Mouse (Mus musculus) spleen, adult 12 weeks (tissue): ENCODE results near the gene Tnrc6b.
A peak's percentile ranks its signal among the peaks of the same experiment; 100 is the strongest.

ENCODE experiments used
- DNase-seq: peaks from one replicate; pipeline ENCODE4 v3.0.0; 2022; ENCODE audit warnings: low spot score

Tnrc6b gene

DNA sequence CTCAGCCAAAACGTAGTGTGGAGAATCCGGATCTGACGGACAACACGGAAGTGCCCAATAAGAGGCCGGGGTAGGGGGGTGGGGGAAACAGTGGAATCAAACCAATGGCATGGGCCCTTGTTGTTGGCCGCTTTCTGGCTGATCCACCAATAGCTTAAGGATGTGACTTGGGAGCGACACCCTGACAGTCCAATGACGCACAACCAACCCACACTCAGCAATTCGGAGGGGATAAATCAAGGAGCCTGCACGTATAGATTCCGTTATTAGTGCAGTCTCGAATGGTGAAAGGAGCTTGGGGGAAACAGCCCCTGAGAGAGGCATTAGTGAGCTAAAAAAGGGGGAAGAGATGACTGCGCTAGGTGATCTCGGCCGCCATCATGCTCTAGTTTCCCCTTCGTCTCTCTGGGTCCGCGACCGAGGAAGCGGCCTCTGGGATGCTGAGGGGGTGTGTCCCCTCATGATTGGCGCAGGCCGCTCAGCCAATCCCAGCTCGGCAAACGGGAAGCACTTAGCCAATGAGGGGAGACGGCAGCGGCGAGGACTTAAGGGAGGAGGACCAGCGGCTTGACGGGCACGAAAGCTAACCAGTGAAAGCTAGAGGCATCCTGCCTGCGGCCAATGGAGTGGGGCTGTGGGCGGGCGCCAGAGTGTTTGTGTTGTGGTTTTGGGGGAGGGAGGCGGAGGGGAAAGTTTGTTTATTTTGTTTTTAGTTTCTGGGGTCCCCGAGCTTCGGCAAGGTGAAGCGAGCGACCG is at the start of gene Tnrc6b:
Gene Tnrc6b (plus strand): TSS at position 706 of the 756 bp plus-strand sequence.
- DNase-seq: peak; percentile 97

DNA sequence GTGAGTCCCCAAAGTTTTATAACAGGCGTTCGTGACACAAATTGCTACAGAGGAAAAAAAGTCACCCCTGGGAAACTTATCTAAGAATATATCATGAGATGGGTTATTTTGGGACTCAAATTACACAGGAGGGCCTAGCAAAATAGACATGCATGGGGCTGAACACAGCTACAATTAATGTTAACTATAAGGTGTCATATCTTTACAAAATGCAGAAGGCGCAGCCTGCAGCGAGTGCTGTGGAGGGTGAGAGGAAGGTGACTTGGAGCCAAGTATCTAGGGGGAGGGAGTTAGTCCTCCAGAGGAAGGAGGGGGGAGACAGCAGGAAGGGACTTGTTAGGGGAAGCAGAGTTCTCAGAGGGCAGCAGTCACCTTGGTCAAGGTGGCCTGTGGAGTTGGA is 46.7 kb upstream of the Tnrc6b start:
- DNase-seq: no peak

- peak; percentile 37 for DNase-seq
Measured at GRCm38 (mm10) chr15:80671295-80672252, 39.5 kb upstream of the Tnrc6b start, which contains the start of gene Fam83f. Gene Fam83f (plus strand): TSS chr15:80671847.

DNA sequence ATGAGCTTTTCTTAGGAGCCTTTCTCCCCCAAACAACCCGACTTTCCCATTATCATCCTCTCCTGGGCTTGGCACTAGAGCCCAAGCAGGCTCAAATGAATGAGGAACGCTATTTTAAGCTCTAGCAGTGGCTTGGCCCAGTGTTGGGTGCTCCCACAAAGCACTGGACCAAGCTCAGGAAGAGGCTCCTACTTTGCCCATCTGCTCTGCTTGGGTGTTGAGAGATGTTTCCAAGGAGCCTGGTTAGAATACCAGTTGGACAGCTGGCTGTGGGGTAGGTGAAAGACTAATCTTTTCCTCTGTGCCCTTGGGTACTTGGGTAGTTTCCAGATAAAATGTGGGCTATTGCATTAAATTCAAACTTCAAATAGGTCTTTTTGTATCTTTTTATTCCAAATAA is 38.3 kb upstream of the Tnrc6b start:
- DNase-seq: no peak

DNA sequence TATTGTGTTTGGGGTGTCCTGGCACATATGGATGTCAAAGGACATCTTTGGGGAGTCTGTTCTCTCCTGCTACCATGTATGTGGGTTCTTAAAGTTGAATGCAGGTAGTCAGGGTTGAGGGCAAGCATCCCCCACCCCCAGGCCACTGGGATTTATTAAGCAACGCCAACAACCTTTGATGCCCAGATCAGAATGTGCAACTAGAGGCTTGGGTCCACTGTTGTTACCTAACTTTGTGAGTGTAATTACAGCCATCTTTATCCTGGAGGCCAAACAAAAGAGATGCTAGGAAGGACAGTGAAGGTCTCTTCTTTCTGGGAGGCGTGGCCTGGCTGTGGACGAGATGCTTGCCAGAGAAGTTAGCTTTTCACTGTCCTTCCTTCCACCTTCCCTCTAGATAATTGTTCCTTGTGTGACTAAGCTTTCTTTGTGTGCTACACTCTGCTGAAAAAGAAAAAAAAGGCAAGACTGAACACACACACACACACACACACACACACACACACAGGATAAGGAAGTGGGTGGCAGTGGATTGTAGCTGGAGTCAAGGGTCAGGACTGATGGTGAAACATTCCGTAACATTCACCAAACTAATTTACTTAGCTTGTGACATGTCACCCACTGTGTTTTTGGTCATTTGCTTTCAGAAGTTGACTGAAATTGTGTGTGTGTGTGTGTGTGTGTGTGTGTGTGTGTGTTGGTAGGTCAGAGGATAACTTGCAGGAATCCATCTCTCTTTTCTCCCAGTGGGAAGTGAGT is 37.6 kb upstream of the Tnrc6b start:
- DNase-seq: no peak

- DNase-seq: no peak
Measured at GRCm38 (mm10) chr15:80674700-80675099, 36.4 kb upstream of the Tnrc6b start.

GRCm38 (mm10) chr15:80679515-80680215 is 31.4 kb upstream of the Tnrc6b start:
- no peak for DNase-seq

- no peak for DNase-seq
Measured at GRCm38 (mm10) chr15:80680347-80681030, 30.6 kb upstream of the Tnrc6b start.

DNA sequence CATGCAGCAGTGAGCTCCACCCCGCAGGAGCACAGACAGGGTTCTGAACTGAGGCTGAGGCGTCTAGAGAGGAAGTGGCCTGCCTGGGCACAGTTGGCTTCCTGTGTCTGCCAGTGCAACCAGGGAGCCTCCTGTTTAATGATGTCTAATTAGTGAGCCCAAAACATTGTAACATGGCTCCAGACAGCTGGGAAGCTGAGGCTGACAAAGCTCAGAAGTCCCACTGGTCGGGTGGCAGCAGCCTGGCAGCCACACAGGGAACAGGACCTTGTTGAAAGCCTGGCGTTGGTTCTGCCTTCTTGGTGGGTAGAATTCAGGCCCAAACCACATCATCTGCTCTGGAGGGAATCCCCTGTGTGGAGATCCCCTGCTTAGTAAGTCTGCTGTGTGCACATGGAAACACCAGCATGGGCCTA is 29.6 kb upstream of the Tnrc6b start:
- peak; percentile 36 for DNase-seq

DNA sequence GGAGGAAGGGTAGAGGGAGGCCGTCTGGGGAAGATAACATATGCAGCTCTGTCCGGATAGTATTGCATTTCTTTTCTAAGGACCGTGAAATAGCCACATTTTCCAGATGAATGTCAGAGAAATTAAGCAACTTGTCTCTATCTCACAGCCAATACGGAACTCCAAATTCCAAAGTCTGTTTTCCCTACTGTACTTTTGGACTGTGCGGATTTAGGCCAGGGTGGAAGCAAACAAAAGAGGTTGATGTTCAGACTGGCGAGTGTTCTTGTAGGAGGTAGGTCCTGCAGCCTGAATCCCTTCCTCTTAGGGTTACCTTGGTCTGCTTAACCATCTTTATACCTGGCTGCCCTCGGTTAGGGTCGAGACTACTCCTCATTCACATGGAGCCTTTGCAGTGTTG is 28.8 kb upstream of the Tnrc6b start:
- no peak for DNase-seq

GRCm38 (mm10) chr15:80683151-80683550 is 28.0 kb upstream of the Tnrc6b start:
- DNase-seq: no peak

GRCm38 (mm10) chr15:80683990-80684389 is 27.1 kb upstream of the Tnrc6b start:
- no peak for DNase-seq

DNA sequence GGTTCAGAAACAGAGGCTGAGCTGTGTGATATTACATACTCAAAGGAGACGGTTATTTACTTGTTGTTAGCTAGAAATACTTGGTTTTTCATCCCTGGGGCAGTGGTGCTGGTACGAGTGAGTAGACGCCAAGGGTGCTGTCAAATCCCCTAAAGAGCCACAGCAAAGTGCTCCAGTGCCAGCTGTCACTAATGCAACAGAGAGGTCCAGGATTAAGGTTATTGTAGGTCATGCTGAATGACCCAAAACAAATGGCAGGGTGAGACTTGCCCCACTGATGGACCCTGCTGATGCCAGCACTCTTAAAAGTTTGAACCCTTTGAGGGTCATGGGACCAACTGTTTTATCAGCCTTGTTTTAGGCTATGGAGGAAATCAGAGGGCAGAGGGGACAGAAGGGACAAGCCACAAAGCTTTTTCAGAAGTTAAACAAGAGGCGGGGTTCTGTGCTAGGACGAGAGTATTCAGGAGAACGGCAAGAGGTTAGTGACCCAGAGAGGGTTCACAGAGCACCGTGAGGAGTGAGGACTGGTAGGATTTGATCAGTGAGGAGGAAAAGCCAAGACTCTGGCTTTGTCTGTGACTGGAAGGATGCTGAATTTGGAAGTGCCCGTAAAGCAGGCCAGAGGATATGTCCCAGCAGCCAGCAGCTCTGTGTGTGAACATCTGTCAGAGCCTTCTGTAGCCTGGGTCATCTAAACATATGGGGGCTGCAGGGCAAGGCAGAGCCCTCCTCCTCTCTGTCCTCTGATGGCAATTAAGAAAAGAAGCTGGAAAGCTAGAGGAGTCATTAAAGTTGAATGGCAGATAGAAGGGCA is 26.1 kb upstream of the Tnrc6b start:
- no peak for DNase-seq

DNA sequence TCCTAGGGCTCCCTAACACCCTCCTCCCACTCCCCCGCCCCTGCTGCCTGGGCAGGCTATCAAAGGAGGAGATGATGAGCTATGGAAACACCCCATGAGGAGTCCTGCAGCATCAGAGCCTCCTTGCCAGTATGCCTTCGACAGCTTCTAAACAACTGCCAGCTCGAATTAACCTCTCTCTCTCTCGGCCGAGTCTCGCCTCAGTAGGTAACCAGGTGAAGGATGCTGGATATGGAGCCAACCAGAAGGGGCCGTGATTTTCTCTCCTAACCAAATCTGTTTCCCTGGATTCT is 25.6 kb upstream of the Tnrc6b start:
- no peak for DNase-seq

DNA sequence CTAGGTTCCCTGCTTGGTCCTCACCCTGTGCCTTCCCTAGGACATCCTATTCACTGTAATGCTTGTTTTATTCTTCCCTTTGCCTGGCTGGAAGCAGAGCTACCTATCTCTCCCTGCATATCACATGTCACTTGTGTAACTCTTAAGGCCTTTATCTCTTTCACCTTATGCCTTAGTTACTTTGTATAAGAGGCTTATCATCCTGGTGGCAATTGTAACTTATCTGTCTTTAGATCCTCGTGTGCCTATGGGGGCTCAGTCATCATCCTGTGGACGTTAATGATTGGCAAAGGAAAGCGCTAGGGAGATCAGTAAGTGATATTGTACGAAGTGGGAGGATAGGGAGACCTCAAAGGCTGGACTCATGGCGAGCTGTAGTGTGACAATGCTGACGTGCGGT is 22.6 kb upstream of the Tnrc6b start:
- DNase-seq: no peak

GRCm38 (mm10) chr15:80693492-80693891 is 17.6 kb upstream of the Tnrc6b start:
- DNase-seq: no peak

DNA sequence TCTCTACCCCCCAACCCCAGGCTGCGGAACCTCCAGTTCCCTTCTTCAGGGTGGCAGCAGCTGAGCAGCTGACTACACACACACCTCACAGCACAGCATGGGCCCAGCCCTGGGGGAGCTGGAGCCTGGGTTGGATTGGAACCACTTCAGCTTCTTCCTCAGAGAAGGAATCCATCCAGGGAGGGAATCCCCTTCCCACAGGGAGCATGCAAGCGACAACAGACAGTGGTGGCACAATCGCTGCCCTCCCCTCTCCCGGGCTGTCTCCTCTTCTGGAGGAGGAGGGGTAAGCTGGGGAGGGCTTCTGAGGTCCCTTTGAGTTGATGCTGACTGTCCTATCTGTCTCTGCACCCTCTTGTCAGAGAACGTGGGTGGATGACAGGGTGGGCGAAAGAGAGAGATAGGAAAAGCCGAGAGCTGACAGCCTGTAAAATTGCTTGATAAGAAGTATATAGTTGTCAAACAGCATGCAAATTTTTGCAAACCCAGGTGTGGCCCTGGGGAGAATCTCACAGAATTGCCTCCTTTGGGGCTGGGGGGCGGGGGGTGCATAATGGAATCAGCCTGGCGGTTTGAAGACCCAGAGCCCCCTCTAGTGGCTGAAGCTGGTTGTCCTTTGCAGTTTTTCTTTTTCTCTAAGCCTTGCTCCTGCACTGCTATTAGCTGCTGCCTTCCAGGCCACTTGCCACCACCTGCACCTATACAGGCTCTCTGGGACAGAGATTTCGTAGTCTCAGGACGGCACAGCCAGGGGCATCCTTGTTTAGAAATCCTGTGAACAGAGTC is 16.8 kb upstream of the Tnrc6b start:
- DNase-seq: peak; percentile 42

- DNase-seq: peak; percentile 13
Measured at GRCm38 (mm10) chr15:80697564-80697963, 13.5 kb upstream of the Tnrc6b start.

GRCm38 (mm10) chr15:80701481-80702257 is 9.4 kb upstream of the Tnrc6b start:
- DNase-seq: no peak
